Mouse (Mus musculus): ENCODE measurements around the gene Mmp25. TPM values are rescaled to one million over a fixed set of nuclear protein-coding genes. Genes with fewer than 3 reads are reported as not detected.
A peak's percentile ranks its signal among the peaks of the same experiment; 100 is the strongest.

Gene Mmp25
- total and polyA plus RNA-seq, 2 experiments from 2014 or later = 0.66 to 1.0 TPM

DNA sequence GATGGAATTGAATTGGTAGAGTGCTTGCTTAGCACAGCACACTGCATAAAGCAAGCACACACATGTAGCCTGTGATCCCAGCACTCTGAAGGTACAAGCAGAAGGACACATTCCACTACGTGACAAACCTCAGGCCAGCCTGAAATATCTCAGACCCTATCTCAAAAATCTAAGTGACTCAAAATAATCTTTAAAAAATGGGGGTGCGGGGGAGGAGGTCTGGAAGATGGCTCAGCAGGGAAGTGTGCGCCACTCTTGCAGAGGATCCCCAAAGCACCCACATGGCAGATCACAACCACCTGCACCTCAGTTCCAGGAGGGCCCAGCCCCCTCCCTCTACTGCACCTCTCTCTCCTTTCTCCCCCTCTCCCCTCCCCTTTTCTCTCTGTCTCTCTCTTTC is 26.4 kb upstream of the Mmp25 start:
- no peak for TF ChIP-seq CTCF (IDR thresholded peaks at IDR 0.05)
- Histone ChIP-seq H3K4me1 (ENCODE audit: insufficient read depth, low read length) (peaks cover 12% of the 10 kb centered on the region), H3K4me3 (ENCODE audit: low read depth, low read length) (no peak overlapping the region), H3K36me3 (ENCODE audit: insufficient read depth, low read length) (peaks cover 27% of the 10 kb centered on the region), H3K27ac (ENCODE audit: low read depth, low read length) (no peak overlapping the region), H3K9me3 (ENCODE audit: low read length) (no peaks in the 10 kb centered on the region), H3K9ac (replicated peaks; ENCODE audit: low read length, poor library complexity, severe bottlenecking) (no peak overlapping the region), H3K4me2 (ENCODE audit: low read depth, low read length, poor library complexity, severe bottlenecking) (no peak overlapping the region), H3K27me3 (ENCODE audit: insufficient read depth, low read length) (no peaks in the 10 kb centered on the region; the same call in 1 of the 2 replicates)
- no peak for ATAC-seq (ENCODE audit: low FRiP score)
- DNase-seq (ENCODE audit: low spot score) = no peak
- WGBS = 92% methylated on average over 3 of the region's 3 CpGs

DNA sequence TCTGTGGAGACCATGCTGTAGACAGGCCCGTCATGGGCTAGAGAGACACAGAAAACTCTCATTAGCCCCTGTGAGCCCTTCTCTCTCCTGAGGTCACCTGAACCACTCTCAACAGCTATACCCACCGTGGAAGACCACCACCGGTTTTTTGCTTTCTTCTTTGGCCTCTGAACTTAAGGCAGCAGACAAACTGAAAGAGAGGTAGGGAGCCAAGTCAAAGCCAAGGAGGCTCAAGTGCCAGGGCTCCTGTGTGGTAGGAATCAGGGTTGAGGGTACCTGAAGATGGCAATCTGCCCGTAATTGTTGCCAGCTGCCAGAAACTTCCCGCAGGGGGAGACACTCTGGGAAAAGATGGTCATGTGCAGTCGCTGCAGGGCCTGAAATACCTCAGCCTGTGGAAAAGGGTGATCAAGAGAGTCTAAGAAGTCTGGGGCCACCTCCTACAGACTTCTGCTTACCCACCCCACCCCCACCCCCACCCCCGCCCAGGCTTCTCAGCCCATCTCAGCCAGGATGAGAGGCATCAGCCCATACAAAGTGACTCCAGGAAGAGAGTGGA is 25.5 kb upstream of the Mmp25 start:
- ATAC-seq (ENCODE audit: low FRiP score) = no peak
- H3K27ac ChIP-seq (ENCODE audit: low read depth, low read length) = no peak overlapping the region
- H3K27me3 ChIP-seq (ENCODE audit: insufficient read depth, low read length) = no peaks in the 10 kb centered on the region; the same call in 1 of the 2 replicates
- H3K9me3 ChIP-seq (ENCODE audit: low read length) = no peaks in the 10 kb centered on the region
- H3K9ac ChIP-seq (replicated peaks; ENCODE audit: low read length, poor library complexity, severe bottlenecking) = no peak overlapping the region
- no peak for DNase-seq (ENCODE audit: low spot score)
- H3K36me3 ChIP-seq (ENCODE audit: insufficient read depth, low read length) = peaks cover 28% of the 10 kb centered on the region
- no peak overlapping the region for H3K4me2 ChIP-seq (ENCODE audit: low read depth, low read length, poor library complexity, severe bottlenecking)
- no peak; the same call in 1 of the 2 replicates for TF ChIP-seq CTCF (IDR thresholded peaks at IDR 0.05)
- WGBS = 94% methylated on average over 7 of the region's 7 CpGs
- H3K4me1 ChIP-seq (ENCODE audit: insufficient read depth, low read length) = peaks cover 12% of the 10 kb centered on the region; the same call in 1 of the 2 replicates
- H3K4me3 ChIP-seq (ENCODE audit: low read depth, low read length) = no peak overlapping the region

DNA sequence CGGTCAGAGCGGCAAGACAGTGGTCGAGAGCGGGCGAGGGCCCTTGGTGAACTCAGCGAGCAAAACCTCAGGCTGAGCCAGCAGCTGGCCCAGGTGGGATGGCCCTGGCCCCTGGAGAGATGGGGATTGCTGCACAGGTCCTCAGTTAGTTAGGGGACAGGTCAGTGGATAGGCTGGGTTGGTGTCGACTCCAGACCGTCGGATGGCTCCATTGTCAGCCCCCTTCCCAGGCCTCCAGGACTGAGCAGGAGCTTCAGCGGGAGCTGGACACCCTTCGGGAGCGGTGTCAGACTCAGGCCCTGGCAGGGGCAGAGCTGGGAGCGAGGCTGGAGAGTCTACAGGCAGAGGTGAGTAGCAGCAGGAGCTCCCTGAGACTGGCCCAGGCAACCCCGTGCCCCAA is 20.4 kb upstream of the Mmp25 start:
- Histone ChIP-seq H3K9ac (replicated peaks; ENCODE audit: low read length, poor library complexity, severe bottlenecking) (no peak overlapping the region), H3K27me3 (ENCODE audit: insufficient read depth, low read length) (peaks cover 19% of the 10 kb centered on the region), H3K9me3 (ENCODE audit: low read length) (no peaks in the 10 kb centered on the region), H3K4me2 (ENCODE audit: low read depth, low read length, poor library complexity, severe bottlenecking) (no peak overlapping the region), H3K4me1 (ENCODE audit: insufficient read depth, low read length) (no peaks in the 10 kb centered on the region), H3K27ac (ENCODE audit: low read depth, low read length) (no peak overlapping the region), H3K36me3 (ENCODE audit: insufficient read depth, low read length) (peaks cover 28% of the 10 kb centered on the region), H3K4me3 (ENCODE audit: low read depth, low read length) (no peak overlapping the region)
- WGBS = 82% methylated on average over 14 of the region's 14 CpGs
- DNase-seq (ENCODE audit: low spot score) (no peak), ATAC-seq (ENCODE audit: low FRiP score) (no peak)
- TF ChIP-seq CTCF (IDR thresholded peaks at IDR 0.05) = no peak

DNA sequence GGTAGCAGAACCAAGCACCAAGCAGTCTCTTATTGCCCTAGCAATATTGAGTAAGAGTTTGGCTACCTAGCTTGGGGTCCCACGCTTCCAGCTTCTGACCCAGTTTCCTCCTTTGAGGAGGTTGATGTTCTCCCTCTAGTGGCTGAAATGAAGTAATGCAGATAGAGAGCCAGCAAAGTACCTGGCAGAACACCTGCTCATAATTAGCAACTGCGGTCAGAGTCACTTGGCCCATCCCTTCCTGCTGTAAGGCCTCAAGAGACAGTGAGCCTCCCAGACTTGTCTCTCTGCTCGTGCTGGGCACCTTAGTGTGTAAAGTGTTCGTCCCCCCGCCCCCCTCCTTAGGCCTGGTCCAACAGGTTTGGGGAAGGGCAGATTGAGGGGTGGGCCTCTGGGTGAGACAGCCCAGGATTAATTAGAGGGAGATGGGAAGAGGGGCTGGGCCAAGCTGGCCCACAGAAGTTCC is 19.5 kb upstream of the Mmp25 start:
- peak; percentile 86 for TF ChIP-seq CTCF (IDR thresholded peaks at IDR 0.05)
- Histone ChIP-seq H3K27ac (ENCODE audit: low read depth, low read length) (no peak overlapping the region), H3K27me3 (ENCODE audit: insufficient read depth, low read length) (peaks cover 28% of the 10 kb centered on the region), H3K9ac (replicated peaks; ENCODE audit: low read length, poor library complexity, severe bottlenecking) (no peak overlapping the region), H3K9me3 (ENCODE audit: low read length) (no peaks in the 10 kb centered on the region), H3K36me3 (ENCODE audit: insufficient read depth, low read length) (peaks cover 24% of the 10 kb centered on the region), H3K4me1 (ENCODE audit: insufficient read depth, low read length) (no peaks in the 10 kb centered on the region), H3K4me3 (ENCODE audit: low read depth, low read length) (no peak overlapping the region), H3K4me2 (ENCODE audit: low read depth, low read length, poor library complexity, severe bottlenecking) (no peak overlapping the region)
- DNase-seq (ENCODE audit: low spot score) = peak; percentile 71
- 18% methylated on average over 5 of the region's 5 CpGs for WGBS
- peak; percentile 24 for ATAC-seq (ENCODE audit: low FRiP score)

DNA sequence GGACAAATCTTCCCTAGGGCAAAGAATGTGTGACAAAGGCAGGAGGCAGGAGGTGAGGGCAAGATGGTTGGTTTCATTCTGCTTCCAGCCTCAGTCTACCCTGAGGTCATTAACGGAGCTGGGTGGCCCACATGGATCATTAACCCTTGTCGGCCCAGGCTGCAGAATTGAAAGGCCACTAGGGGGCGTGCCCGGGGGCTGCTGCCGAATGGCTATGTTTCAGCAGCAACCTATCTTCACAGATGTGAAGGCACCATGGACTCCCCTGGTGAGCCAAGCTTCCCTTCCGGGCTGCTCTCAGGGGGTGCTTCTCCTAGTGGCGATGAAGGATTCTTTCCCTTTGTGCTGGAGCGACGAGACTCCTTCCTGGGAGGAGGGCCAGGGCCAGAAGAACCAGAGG is 16.4 kb upstream of the Mmp25 start:
- H3K4me2 ChIP-seq (ENCODE audit: low read depth, low read length, poor library complexity, severe bottlenecking) = no peak overlapping the region
- no peak overlapping the region for H3K4me3 ChIP-seq (ENCODE audit: low read depth, low read length)
- peak; percentile 47 for TF ChIP-seq CTCF (IDR thresholded peaks at IDR 0.05)
- no peak overlapping the region for H3K27ac ChIP-seq (ENCODE audit: low read depth, low read length)
- H3K27me3 ChIP-seq (ENCODE audit: insufficient read depth, low read length) = peaks cover 32% of the 10 kb centered on the region
- H3K36me3 ChIP-seq (ENCODE audit: insufficient read depth, low read length) = peaks cover 2% of the 10 kb centered on the region
- ATAC-seq (ENCODE audit: low FRiP score) (no peak), DNase-seq (ENCODE audit: low spot score) (no peak)
- H3K9me3 ChIP-seq (ENCODE audit: low read length) = no peaks in the 10 kb centered on the region
- H3K9ac ChIP-seq (replicated peaks; ENCODE audit: low read length, poor library complexity, severe bottlenecking) = no peak overlapping the region
- H3K4me1 ChIP-seq (ENCODE audit: insufficient read depth, low read length) = no peaks in the 10 kb centered on the region
- WGBS = 1% methylated on average over 9 of the region's 9 CpGs

DNA sequence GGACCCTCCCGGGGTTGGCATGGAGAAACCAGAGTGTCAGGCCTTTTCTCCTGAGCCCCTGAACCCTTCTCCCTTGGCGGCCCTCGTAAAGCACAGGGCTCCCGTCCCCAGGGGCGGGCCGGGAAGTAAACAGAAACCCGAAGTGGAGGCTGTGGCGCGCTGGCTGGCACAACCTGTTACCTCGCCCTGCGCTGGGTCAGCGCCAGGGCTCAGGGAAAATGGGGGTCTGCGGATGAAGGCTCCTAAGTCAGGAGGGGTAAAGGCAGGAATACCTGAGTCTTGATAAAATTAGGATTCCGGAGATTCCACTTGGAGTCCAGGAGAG is 15.8 kb upstream of the Mmp25 start:
- Histone ChIP-seq H3K27ac (ENCODE audit: low read depth, low read length) (no peak overlapping the region), H3K27me3 (ENCODE audit: insufficient read depth, low read length) (peaks cover 32% of the 10 kb centered on the region), H3K36me3 (ENCODE audit: insufficient read depth, low read length) (no peaks in the 10 kb centered on the region), H3K4me1 (ENCODE audit: insufficient read depth, low read length) (no peaks in the 10 kb centered on the region), H3K9ac (replicated peaks; ENCODE audit: low read length, poor library complexity, severe bottlenecking) (no peak overlapping the region), H3K4me3 (ENCODE audit: low read depth, low read length) (peak overlapping the region; percentile 10; the same call in 1 of the 2 replicates), H3K9me3 (ENCODE audit: low read length) (no peaks in the 10 kb centered on the region), H3K4me2 (ENCODE audit: low read depth, low read length, poor library complexity, severe bottlenecking) (peak overlapping the region; percentile 18)
- no peak for ATAC-seq (ENCODE audit: low FRiP score)
- no peak for DNase-seq (ENCODE audit: low spot score)
- WGBS = 5% methylated on average over 14 of the region's 14 CpGs
- TF ChIP-seq CTCF (IDR thresholded peaks at IDR 0.05) = no peak
